Mouse (Mus musculus) left cerebral cortex, postnatal 25 days (tissue): ENCODE results near the gene Slc2a1. TPM values are rescaled to one million over a fixed set of nuclear protein-coding genes. Genes with fewer than 3 reads are reported as not detected.

Experiments used
- DNase-seq, 2 experiments: peaks; one replicate each; pipeline ENCODE4 v3.0.0; 2022; ENCODE audit warnings: low spot score in 2 of 2, mixed read lengths in 1 of 2
- intact Hi-C: fragments of 180-260 bp; cut with DNase I; formaldehyde crosslinking; loops from one replicate; pipeline ENCODE4 v1.15.1; 2025
- total RNA-seq, 2 experiments: library from RNA; stranded (reverse); gene quantifications; 2 replicates each; pipeline ENCODE4 v1.2.3; 2021

Gene Slc2a1
- total RNA-seq, 2 experiments from 2014 or later = 95.0 to 111 TPM

DNA sequence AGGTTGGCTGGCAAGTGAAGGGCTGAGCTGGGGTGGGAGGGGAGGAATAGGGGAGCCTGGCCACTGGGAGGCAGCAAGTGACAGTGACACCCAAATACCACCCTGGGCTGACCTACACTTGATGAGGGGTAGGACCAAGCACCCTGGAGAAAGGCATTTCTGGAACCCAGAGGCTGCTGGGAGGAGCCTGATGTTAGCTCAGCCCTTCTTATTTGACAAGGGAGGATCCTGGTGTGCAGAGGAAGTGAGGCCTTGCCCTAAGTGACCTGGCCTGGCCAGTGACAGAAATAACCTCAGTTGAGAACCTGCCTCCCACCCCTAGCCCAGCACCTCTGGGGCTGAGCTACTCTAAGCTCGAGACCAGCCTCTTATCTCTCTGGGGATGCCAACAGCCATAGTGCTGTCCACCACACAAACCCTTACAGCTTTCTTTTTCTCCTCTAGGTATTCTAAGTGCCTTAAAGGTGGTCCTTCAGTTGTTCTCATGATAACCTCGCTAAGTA lies 16.3 kb downstream of the Slc2a1 start:
- no peak for DNase-seq
- intact Hi-C loops = no loop called here

- peak in 1 of 2 experiments; percentile 14 for DNase-seq
- intact Hi-C loops = no loop called here
These were observed 17.2 kb downstream of the Slc2a1 start for GRCm38 (mm10) chr4:119125577-119126270.

GRCm38 (mm10) chr4:119127229-119127628 lies 18.7 kb downstream of the Slc2a1 start:
- intact Hi-C loops = no loop called here
- peak in 1 of 2 experiments; percentile 16 for DNase-seq

- DNase-seq = no peak
- intact Hi-C loops = no loop called here
These were observed 20.0 kb downstream of the Slc2a1 start for GRCm38 (mm10) chr4:119128547-119128946.

DNA sequence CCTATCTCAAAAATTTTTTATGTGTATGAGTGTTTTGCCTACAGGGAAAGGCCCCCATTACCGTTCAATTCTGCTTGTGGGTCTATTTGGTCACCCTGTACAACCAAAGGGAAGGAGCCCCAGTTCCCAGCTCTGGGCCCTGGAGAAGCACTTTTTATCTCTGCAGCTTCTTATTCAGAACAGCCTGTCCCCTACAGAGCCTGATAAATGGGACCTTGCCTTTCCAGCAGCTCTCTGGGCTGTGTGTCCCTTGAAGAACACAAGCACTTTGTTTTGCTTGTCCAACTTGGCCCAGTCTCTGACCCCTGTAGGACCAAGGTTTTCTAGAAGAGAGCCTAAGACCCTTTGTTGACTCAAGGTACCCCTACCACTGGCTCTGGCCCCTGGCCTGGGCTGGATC lies 20.6 kb downstream of the Slc2a1 start:
- no peak for DNase-seq
- intact Hi-C loops = no loop called here

DNA sequence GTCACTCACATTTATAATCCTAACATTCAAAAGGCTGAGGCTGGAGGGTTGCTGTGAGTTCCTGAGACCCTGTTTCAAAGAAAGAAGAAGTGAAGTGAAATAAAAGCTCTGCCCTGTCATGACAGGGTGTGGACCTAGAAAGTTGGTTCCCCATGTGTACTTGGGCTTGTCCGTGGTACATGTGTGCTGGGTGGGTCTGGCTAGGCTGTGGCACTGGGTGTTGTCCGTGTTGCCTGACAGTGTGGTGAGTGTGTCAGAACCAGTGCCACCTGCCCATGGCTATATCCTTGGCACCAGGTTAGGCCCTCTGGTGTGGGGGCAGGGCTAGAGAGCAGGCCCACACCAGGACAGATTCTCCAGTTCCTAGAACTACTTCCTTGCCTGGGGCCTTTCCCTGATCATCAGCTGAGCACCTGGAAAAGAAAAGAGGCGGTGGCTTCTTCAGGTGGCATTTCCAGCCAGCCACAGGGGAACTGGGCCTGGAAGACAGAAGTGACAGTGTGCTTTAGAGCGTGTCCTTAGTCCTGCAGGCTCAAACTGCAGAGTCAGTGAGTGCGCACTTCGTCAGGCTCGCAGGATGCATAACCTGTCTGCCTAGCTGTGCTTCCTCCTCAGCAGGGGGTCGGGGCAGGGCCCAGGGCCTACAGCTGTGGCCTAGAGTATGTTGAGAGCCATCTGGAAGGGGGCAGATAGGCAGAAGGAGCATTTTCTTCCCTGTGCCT lies 22.8 kb downstream of the Slc2a1 start:
- DNase-seq = no peak
- intact Hi-C loops = no loop called here

- DNase-seq = no peak
- intact Hi-C loops = no loop called here
These were observed 24.8 kb downstream of the Slc2a1 start for GRCm38 (mm10) chr4:119133306-119133705.

DNA sequence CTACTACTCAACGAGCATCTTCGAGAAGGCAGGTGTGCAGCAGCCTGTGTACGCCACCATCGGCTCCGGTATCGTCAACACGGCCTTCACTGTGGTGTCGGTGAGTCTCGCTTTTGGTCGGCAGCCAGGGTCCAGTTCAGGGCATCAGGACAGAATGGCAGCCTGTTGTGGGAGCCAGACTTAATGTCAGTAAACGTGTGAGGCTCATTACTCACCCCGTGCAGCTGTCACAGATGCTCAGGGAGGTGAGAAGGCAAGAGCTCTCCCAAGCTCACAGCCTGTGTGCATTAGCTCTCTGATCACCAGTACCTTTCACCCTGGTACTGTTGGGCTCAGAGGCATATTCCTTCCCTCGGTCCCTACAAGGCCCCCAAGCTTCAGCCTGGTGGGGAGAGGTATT lies 25.3 kb downstream of the Slc2a1 start:
- intact Hi-C loops = no loop called here
- no peak for DNase-seq

GRCm38 (mm10) chr4:119137313-119137712 lies 28.8 kb downstream of the Slc2a1 start:
- DNase-seq = no peak
- intact Hi-C loops = no loop called here

GRCm38 (mm10) chr4:119138171-119138570 lies 29.7 kb downstream of the Slc2a1 start:
- peak; percentile 70 to 80 for DNase-seq
- intact Hi-C loops = no loop called here

GRCm38 (mm10) chr4:119138776-119139175 lies 30.3 kb downstream of the Slc2a1 start:
- intact Hi-C loops = no loop called here
- no peak for DNase-seq

GRCm38 (mm10) chr4:119140126-119140525 lies 31.6 kb downstream of the Slc2a1 start:
- DNase-seq = peak in 1 of 2 experiments; percentile 14

DNA sequence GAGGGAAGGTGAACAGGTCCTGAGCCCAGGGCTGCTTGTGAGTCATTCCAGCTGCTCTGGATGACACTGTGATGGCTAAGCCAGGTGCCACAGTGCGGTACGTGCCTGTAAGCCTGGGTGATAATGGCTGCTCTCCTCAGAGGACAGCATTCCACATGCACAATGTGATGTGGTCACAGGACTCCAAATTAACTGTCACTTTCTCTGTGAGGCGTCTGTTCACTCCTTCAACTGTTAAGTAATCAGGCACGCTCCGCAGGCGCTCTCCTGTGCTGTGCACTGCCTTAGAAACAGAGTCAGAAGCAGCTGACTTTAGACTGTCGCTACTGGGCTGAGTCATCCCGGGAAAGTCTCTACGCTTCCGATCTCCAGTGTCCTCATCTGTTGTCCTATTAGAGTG lies 32.7 kb downstream of the Slc2a1 start:
- intact Hi-C loops = no loop called here
- DNase-seq = peak; percentile 24 to 35

More at GRCm38 (mm10) chr4:119140126-119140525, 31.6 kb downstream of the Slc2a1 start:
- intact Hi-C loops = no loop called here

- intact Hi-C loops = no loop called here
- peak in 1 of 2 experiments; percentile 60 for DNase-seq
These were observed 33.8 kb downstream of the Slc2a1 start for GRCm38 (mm10) chr4:119142230-119142871.

GRCm38 (mm10) chr4:119146816-119147215 lies 38.3 kb downstream of the Slc2a1 start:
- no peak for DNase-seq
- intact Hi-C loops = no loop called here

GRCm38 (mm10) chr4:119147347-119147746 lies 38.8 kb downstream of the Slc2a1 start:
- DNase-seq = no peak
- intact Hi-C loops = no loop called here

- no peak for DNase-seq
- intact Hi-C loops = no loop called here
These were observed 40.2 kb downstream of the Slc2a1 start for GRCm38 (mm10) chr4:119148741-119149140.

GRCm38 (mm10) chr4:119157186-119157585 lies 48.7 kb downstream of the Slc2a1 start:
- DNase-seq = peak in 1 of 2 experiments; percentile 38

GRCm38 (mm10) chr4:119157891-119158290 lies 49.4 kb downstream of the Slc2a1 start:
- no peak for DNase-seq
- intact Hi-C loops = no loop called here

More at GRCm38 (mm10) chr4:119157186-119157585, 48.7 kb downstream of the Slc2a1 start:
- intact Hi-C loops = no loop called here

GRCm38 (mm10) chr4:119161358-119161757 lies 52.8 kb downstream of the Slc2a1 start:
- no peak for DNase-seq
- intact Hi-C loops = no loop called here
